Mouse (Mus musculus): ENCODE data around the gene Prkd2. TPM values are rescaled to one million over a fixed set of nuclear protein-coding genes. Genes with fewer than 3 reads are reported as not detected.

Prkd2 gene
- polyA plus RNA-seq (2012; rRNA removed): 97.2 and 121 TPM in 2 replicates

DNA sequence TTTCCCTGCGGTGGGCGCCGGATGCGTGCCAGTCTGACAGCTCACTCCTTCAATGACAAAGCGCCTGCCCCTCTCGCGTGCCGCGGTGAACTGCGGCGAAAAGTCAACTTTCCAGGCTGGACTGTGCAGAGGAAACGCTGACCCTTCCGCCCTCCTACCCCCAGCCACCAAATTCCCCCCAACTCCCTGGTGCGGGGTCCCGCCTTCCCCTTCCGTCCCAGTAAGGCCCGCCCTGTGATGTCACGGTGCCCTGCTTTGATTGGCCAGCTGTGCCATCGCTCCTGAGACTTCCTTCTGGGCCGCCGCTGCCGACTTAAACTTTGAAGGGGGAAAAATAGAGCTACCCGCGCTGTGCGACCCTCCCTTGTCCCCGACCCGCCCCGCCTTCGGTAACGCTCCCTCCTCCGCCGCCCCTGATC, at the start of gene Prkd2:
Gene Prkd2 (plus strand): TSS at position 258 of the 419 bp plus-strand sequence.
- peak within 1 kb of the TSS; percentile 72 for H3K4me3 ChIP-seq (replicated peaks; ENCODE audit: extremely low read depth, low read depth, low read length)
- H3K4me1 ChIP-seq (ENCODE audit: control insufficient read depth, insufficient read depth, low read length): peaks cover 10% of the 10 kb centered on the region
- TF ChIP-seq CTCF (IDR thresholded peaks at IDR 0.05; ENCODE audit: insufficient read depth, low read length) (no peak), POLR2A (IDR thresholded peaks at IDR 0.05; ENCODE audit: borderline replicate concordance, extremely low read depth, low read depth, low read length) (peak; percentile 79; the same call in 1 of the 2 replicates)
- DNase-seq: peak; percentile 98
- 1% methylated on average over 31 of the region's 32 CpGs for WGBS

DNA sequence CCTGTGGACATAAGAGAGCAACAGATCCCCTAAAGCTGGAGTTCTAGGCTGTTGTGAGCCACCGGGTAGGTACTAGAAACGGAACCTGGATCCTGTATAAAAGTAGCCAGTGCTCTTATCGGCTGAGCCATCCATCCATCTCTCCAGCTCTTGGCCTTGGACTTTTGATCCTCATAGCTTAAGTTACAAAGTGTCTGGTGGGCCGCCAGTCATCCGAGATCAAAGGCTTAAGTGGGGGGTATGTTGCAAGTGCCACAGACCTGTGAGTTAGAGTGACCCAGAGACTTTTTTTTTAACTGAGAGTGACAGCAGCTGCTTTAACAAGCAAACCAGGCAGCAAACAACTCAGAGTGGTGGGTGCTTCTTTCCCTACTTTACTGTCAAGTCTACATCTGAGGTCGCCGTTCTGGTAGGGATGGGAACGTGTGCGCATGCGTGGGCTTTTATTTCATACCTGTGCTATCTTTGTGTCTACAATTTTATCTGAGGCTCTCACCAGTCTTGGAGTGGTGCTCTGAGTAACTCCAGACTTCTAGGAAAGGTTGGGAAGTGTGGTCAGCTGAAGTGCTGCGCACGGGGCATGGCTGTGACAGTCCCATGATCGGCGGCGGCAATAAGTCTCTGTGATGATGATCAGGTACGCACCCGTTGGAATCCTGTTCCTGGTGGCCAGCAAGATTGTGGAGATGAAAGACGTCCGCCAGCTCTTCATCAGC, 49.5 kb upstream of the Prkd2 start:
- WGBS: 64% methylated on average over 19 of the region's 19 CpGs
- DNase-seq: peak; percentile 56
- Histone ChIP-seq H3K4me3 (replicated peaks; ENCODE audit: extremely low read depth, low read depth, low read length) (no peak overlapping the region), H3K4me1 (ENCODE audit: control insufficient read depth, insufficient read depth, low read length) (0 out of 2 replicates have a peak, but pooled peaks cover 5% of the 10 kb centered on the region)
- no peak for TF ChIP-seq CTCF (IDR thresholded peaks at IDR 0.05; ENCODE audit: insufficient read depth, low read length)

DNA sequence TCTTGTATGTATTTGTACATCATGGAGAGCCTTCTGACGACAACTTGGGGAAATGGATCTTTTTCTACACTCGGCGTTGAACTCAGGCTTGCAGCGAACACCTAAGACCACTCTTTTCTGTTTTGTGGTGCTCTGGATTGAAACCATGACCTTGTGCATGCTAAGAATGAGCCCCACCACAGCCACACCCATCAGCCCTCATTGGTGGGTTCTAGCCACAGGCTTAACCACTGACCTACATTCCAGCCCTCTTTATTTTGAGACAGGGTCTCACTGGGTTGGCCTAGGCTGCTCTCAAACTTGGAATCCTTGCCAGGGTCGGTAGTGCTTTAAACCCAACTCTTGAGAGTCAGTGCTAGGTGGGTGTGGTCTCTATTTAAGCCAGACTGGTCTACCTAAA, 47.8 kb upstream of the Prkd2 start:
- 76% methylated on average over 5 of the region's 5 CpGs for WGBS
- Histone ChIP-seq H3K4me1 (ENCODE audit: control insufficient read depth, insufficient read depth, low read length) (0 out of 2 replicates have a peak, but pooled peaks cover 5% of the 10 kb centered on the region), H3K4me3 (replicated peaks; ENCODE audit: extremely low read depth, low read depth, low read length) (no peak overlapping the region)
- TF ChIP-seq CTCF (IDR thresholded peaks at IDR 0.05; ENCODE audit: insufficient read depth, low read length): no peak
- no peak for TF ChIP-seq POLR2A (IDR thresholded peaks at IDR 0.05; ENCODE audit: borderline replicate concordance, extremely low read depth, low read depth, low read length)
- DNase-seq: no peak

DNA sequence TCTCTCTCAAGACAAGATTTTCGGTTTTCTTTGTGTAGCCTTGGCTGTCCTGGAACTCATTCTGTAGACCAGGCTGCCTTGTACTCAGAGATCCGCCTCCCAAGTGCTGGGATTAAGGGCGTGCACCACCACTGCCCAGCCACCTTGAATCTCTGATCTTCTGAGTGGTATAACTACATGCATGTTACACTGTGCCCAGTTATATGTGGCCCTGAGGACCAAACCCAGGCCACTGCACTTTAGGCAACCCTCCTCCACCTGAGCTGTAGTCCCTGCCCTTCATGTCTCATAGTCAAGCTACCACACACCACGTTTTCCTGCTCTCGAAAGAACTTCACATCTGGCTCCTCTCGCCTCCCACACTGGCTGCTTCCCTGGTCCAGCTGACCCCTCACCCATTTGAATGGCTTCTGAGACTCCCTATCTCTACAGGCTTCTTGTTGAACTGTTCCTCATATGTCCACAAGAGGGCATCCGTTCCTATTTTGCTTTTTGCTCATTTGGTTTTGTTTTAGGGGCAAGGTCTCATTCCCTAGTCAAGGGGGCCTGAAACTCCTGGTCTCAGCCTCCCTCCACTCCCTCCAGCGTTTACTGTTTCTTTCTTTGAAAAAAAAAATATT, 38.2 kb upstream of the Prkd2 start:
- TF ChIP-seq CTCF (IDR thresholded peaks at IDR 0.05; ENCODE audit: insufficient read depth, low read length): 0 out of 2 replicates have a peak, but pooled peaks have one; percentile 0
- TF ChIP-seq POLR2A (IDR thresholded peaks at IDR 0.05; ENCODE audit: borderline replicate concordance, extremely low read depth, low read depth, low read length): no peak
- DNase-seq: no peak
- Histone ChIP-seq H3K4me1 (ENCODE audit: control insufficient read depth, insufficient read depth, low read length) (no peaks in the 10 kb centered on the region), H3K4me3 (replicated peaks; ENCODE audit: extremely low read depth, low read depth, low read length) (no peak overlapping the region)
- whole genome bisulfite sequencing: 25% methylated on average over 8 of the region's 8 CpGs

GRCm38 (mm10) chr7:16807936-16808335, 34.8 kb upstream of the Prkd2 start:
- 84% methylated on average over 9 of the region's 9 CpGs for WGBS
- no peak for DNase-seq
- H3K4me1 ChIP-seq (ENCODE audit: control insufficient read depth, insufficient read depth, low read length): no peaks in the 10 kb centered on the region
- TF ChIP-seq POLR2A (IDR thresholded peaks at IDR 0.05; ENCODE audit: borderline replicate concordance, extremely low read depth, low read depth, low read length) (no peak), CTCF (IDR thresholded peaks at IDR 0.05; ENCODE audit: insufficient read depth, low read length) (peak; percentile 20; the same call in 1 of the 2 replicates)
- no peak overlapping the region for H3K4me3 ChIP-seq (replicated peaks; ENCODE audit: extremely low read depth, low read depth, low read length)

DNA sequence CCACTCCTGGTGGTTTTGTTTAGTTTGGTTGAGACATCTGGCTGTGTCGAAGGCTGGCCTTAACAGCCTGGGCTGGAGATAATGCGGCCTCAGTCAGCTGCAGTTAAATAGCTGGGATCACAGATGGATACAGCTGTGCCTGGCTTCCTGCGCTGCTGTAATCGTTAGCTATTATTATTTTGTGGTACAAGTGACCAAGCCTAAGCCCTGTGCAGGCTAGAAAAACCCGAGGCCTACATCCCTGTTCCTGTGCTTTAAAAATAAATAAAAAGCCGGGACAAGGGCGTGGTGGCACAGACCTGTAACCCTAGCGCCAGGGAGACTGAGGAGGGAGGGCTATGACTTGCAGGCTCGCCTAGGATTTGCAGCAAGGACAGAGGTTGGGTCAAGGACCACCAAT, 34.1 kb upstream of the Prkd2 start:
- no peak for DNase-seq

DNA sequence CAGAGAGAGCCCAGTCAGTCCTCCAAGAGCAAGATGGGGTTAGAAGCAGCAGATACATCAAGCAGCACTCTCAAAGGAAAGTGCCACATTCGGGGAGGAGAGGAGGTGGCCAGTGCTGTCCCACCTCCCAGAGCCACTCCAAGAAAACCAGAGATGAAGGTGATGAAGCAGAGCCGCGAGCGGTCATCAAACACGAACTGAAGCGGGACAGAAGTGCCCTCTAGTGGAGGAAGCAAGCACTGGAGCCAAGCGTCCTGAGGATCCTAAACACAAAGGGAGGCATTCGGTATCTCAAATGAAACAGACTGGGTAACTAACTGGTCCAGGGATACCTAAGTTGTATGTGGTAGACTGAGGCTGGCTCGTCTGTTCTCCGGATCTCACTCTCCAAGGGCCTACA, 33.0 kb upstream of the Prkd2 start:
- Histone ChIP-seq H3K4me1 (ENCODE audit: control insufficient read depth, insufficient read depth, low read length) (no peaks in the 10 kb centered on the region), H3K4me3 (replicated peaks; ENCODE audit: extremely low read depth, low read depth, low read length) (no peak overlapping the region)
- WGBS: 23% methylated on average over 10 of the region's 10 CpGs
- DNase-seq: peak; percentile 71
- TF ChIP-seq POLR2A (IDR thresholded peaks at IDR 0.05; ENCODE audit: borderline replicate concordance, extremely low read depth, low read depth, low read length) (no peak), CTCF (IDR thresholded peaks at IDR 0.05; ENCODE audit: insufficient read depth, low read length) (peak; percentile 96)

More for the DNA sequence above, 34.1 kb upstream of the Prkd2 start:
- Histone ChIP-seq H3K4me3 (replicated peaks; ENCODE audit: extremely low read depth, low read depth, low read length) (no peak overlapping the region), H3K4me1 (ENCODE audit: control insufficient read depth, insufficient read depth, low read length) (no peaks in the 10 kb centered on the region)
- WGBS: 65% methylated on average over 9 of the region's 9 CpGs
- TF ChIP-seq POLR2A (IDR thresholded peaks at IDR 0.05; ENCODE audit: borderline replicate concordance, extremely low read depth, low read depth, low read length) (no peak), CTCF (IDR thresholded peaks at IDR 0.05; ENCODE audit: insufficient read depth, low read length) (no peak)

GRCm38 (mm10) chr7:16810399-16810919, 32.2 kb upstream of the Prkd2 start:
- Histone ChIP-seq H3K4me3 (replicated peaks; ENCODE audit: extremely low read depth, low read depth, low read length) (no peak overlapping the region), H3K4me1 (ENCODE audit: control insufficient read depth, insufficient read depth, low read length) (no peaks in the 10 kb centered on the region)
- DNase-seq: no peak
- TF ChIP-seq CTCF (IDR thresholded peaks at IDR 0.05; ENCODE audit: insufficient read depth, low read length) (no peak), POLR2A (IDR thresholded peaks at IDR 0.05; ENCODE audit: borderline replicate concordance, extremely low read depth, low read depth, low read length) (no peak)
- 79% methylated on average over 28 of the region's 28 CpGs for WGBS

GRCm38 (mm10) chr7:16810920-16811648, 31.6 kb upstream of the Prkd2 start:
- WGBS: 63% methylated on average over 90 of the region's 90 CpGs
- Histone ChIP-seq H3K4me3 (replicated peaks; ENCODE audit: extremely low read depth, low read depth, low read length) (no peak overlapping the region), H3K4me1 (ENCODE audit: control insufficient read depth, insufficient read depth, low read length) (no peaks in the 10 kb centered on the region)
- TF ChIP-seq CTCF (IDR thresholded peaks at IDR 0.05; ENCODE audit: insufficient read depth, low read length) (no peak), POLR2A (IDR thresholded peaks at IDR 0.05; ENCODE audit: borderline replicate concordance, extremely low read depth, low read depth, low read length) (no peak)
- DNase-seq: no peak
